Mouse (Mus musculus): ENCODE data around the gene Fgfr2. TPM values are rescaled to one million over a fixed set of nuclear protein-coding genes. Genes with fewer than 3 reads are reported as not detected.

Gene Fgfr2
- polyA plus RNA-seq, 1 experiment, result 14.7 TPM

DNA sequence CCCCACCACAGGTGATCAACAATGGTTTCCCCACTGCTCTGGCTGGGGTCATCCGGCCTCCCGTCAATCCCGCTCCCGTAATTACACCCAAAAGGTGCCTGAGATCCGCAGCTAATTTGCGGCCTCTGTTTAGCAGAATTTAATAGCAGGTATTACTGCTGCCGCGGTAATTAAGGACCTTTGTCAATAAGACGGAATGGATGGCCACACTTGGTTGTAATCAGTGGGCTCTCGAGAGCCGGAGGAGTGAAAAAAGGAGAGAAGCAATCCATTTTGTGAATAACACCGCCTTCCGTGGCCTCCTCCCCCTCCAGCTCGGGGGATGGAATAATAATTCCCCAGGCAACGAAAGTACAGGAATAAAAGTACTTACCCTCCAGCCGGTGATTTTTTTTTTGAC lies 1479.1 kb downstream of the Fgfr2 start:
- no peak overlapping the region for H3K27ac ChIP-seq (ENCODE audit: insufficient read depth, low read depth, low read length)
- H3K27me3 ChIP-seq (ENCODE audit: control insufficient read depth, insufficient read depth, low read length), result peaks cover 18% of the 10 kb centered on the region
- H3K36me3 ChIP-seq (ENCODE audit: control insufficient read depth, insufficient read depth, low read length), result no peaks in the 10 kb centered on the region
- H3K4me3 ChIP-seq (ENCODE audit: low read depth, low read length), result no peak overlapping the region
- no peak for TF ChIP-seq POLR2A (IDR thresholded peaks at IDR 0.05; ENCODE audit: low read depth, low read length)
- no peaks in the 10 kb centered on the region for H3K4me1 ChIP-seq (ENCODE audit: control insufficient read depth, insufficient read depth, insufficient read length, low read length)
- 3% methylated on average over 16 of the region's 16 CpGs for WGBS

DNA sequence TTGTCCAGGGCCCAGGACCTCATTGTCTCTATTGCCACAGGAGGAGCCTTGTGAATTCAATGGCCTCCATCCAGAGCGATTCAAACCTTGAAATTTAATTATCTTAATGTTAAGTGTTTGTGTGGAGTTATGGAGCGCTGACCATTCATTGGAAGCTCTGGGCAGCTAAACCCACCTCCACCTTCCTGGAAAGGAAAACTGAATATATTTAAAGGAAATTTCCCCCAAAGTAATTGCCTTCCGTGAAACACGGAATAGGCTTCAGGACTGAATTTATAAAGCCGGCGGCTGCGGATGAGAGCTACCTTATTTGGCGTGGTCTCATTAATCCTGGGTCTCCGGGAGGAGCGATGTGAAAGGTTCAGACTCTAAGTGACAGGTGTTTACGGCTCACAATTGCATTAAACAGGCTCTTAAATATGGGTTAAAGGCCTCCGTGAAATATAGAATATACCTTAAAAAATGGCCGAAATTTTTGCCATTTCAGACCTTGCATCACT lies 1479.8 kb downstream of the Fgfr2 start:
- H3K36me3 ChIP-seq (ENCODE audit: control insufficient read depth, insufficient read depth, low read length), result no peaks in the 10 kb centered on the region
- WGBS, result 35% methylated on average over 13 of the region's 13 CpGs
- H3K27ac ChIP-seq (ENCODE audit: insufficient read depth, low read depth, low read length), result no peak overlapping the region
- no peaks in the 10 kb centered on the region for H3K4me1 ChIP-seq (ENCODE audit: control insufficient read depth, insufficient read depth, insufficient read length, low read length)
- no peak for TF ChIP-seq POLR2A (IDR thresholded peaks at IDR 0.05; ENCODE audit: low read depth, low read length)
- no peak for TF ChIP-seq CTCF (IDR thresholded peaks at IDR 0.05; ENCODE audit: extremely low read depth, insufficient read length, insufficient replicate concordance, low read depth, low read length)
- H3K4me3 ChIP-seq (ENCODE audit: low read depth, low read length), result no peak overlapping the region
- H3K27me3 ChIP-seq (ENCODE audit: control insufficient read depth, insufficient read depth, low read length), result peaks cover 18% of the 10 kb centered on the region

DNA sequence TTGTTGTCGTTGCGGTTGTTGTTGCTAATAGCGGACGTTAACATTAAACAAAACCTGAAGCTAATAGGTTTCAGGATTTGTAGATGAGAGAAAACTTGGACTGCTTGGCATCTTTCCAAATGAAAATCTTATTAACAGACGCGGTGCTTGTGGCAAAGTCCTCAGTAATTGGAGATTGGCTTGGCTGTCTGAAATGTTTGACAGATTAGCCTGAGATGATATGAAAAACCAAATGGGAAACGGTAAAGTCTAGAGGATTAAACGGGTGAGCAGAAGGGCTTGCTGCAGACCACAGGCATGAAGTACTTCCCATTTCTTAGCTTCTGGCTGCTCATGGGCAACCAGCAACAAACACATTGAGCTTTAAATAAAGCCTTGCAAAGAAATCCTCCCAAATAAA lies 1493.6 kb downstream of the Fgfr2 start:
- no peaks in the 10 kb centered on the region for H3K36me3 ChIP-seq (ENCODE audit: control insufficient read depth, insufficient read depth, low read length)
- TF ChIP-seq POLR2A (IDR thresholded peaks at IDR 0.05; ENCODE audit: low read depth, low read length) (no peak), CTCF (IDR thresholded peaks at IDR 0.05; ENCODE audit: extremely low read depth, insufficient read length, insufficient replicate concordance, low read depth, low read length) (no peak)
- 71% methylated on average over 8 of the region's 8 CpGs for WGBS
- H3K4me1 ChIP-seq (ENCODE audit: control insufficient read depth, insufficient read depth, insufficient read length, low read length), result no peaks in the 10 kb centered on the region
- H3K4me3 ChIP-seq (ENCODE audit: low read depth, low read length), result no peak overlapping the region
- no peaks in the 10 kb centered on the region for H3K27me3 ChIP-seq (ENCODE audit: control insufficient read depth, insufficient read depth, low read length)
- H3K27ac ChIP-seq (ENCODE audit: insufficient read depth, low read depth, low read length), result no peak overlapping the region

DNA sequence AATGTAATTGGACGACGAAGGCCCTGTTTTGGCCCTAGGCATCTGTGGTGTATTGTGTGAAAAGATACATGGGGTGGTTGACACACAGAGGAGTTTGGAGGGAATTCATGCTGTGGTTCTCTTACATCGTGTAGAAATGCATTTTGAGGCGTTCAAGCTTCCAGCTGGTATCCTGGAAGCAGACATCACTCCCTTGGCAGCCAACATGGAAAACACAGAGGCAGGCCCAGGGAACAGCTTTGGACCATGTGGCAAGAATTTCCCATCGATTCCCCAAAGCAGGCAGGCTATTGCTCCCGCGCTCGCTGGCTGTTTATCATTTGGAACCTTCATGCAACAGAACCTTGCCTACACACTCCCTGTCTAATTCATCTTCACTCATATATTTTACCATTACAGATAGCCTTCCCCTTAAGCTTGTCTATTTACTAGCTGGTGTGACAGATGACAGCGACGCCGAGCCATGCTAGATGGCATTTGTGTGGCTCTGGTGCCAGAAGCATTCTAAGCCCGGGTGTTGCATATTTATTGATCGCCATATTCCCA lies 1494.2 kb downstream of the Fgfr2 start:
- Histone ChIP-seq H3K36me3 (ENCODE audit: control insufficient read depth, insufficient read depth, low read length) (no peaks in the 10 kb centered on the region), H3K27me3 (ENCODE audit: control insufficient read depth, insufficient read depth, low read length) (no peaks in the 10 kb centered on the region), H3K4me3 (ENCODE audit: low read depth, low read length) (no peak overlapping the region), H3K4me1 (ENCODE audit: control insufficient read depth, insufficient read depth, insufficient read length, low read length) (no peaks in the 10 kb centered on the region), H3K27ac (ENCODE audit: insufficient read depth, low read depth, low read length) (no peak overlapping the region)
- 90% methylated on average over 13 of the region's 13 CpGs for WGBS
- TF ChIP-seq CTCF (IDR thresholded peaks at IDR 0.05; ENCODE audit: extremely low read depth, insufficient read length, insufficient replicate concordance, low read depth, low read length) (no peak), POLR2A (IDR thresholded peaks at IDR 0.05; ENCODE audit: low read depth, low read length) (no peak)

DNA sequence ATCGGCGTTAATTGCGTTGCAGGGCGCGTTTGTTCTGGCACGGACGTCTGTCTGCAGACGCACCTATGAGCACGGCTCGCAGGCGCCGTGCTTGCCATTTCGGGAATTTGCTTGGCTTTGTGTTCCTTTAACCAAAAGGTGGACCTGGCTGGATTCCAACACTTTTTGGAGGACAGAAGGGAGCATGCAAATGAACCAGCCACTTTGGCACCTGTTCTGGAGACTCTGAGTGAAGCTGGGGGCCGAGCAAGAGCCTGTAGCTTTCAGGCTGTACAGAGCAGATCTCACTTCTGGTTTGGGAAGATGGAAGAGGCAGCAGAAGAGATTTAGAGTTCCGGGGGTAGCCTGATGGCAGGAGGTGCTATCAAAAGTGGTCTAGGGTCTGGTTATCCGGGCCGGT lies 1494.8 kb downstream of the Fgfr2 start:
- Histone ChIP-seq H3K27me3 (ENCODE audit: control insufficient read depth, insufficient read depth, low read length) (no peaks in the 10 kb centered on the region), H3K4me1 (ENCODE audit: control insufficient read depth, insufficient read depth, insufficient read length, low read length) (no peaks in the 10 kb centered on the region), H3K27ac (ENCODE audit: insufficient read depth, low read depth, low read length) (no peak overlapping the region), H3K4me3 (ENCODE audit: low read depth, low read length) (no peak overlapping the region), H3K36me3 (ENCODE audit: control insufficient read depth, insufficient read depth, low read length) (no peaks in the 10 kb centered on the region)
- 86% methylated on average over 17 of the region's 17 CpGs for WGBS
- TF ChIP-seq POLR2A (IDR thresholded peaks at IDR 0.05; ENCODE audit: low read depth, low read length), result no peak
- no peak for TF ChIP-seq CTCF (IDR thresholded peaks at IDR 0.05; ENCODE audit: extremely low read depth, insufficient read length, insufficient replicate concordance, low read depth, low read length)

DNA sequence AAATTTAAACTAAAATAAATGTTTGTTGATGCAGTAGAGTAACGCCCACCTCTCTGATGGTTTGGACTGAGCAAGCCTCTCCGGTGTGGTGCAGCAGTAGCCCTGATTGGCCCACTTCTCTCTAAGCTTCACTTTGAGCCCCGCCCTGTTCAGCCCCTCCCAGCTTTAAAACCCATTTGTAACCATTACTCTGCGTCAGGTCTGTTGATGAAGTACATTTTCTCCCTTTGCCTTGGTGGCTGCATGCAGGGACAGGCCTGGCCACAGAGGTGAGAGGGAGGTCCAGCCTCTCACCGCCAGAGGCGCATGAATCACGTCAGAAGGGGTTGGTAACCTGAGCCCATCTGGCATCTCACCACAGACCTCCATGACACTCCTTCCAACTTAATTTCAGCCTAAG lies 1513.5 kb downstream of the Fgfr2 start:
- TF ChIP-seq POLR2A (IDR thresholded peaks at IDR 0.05; ENCODE audit: low read depth, low read length) (no peak), CTCF (IDR thresholded peaks at IDR 0.05; ENCODE audit: extremely low read depth, insufficient read length, insufficient replicate concordance, low read depth, low read length) (no peak)
- 24% methylated on average over 7 of the region's 7 CpGs for WGBS
- H3K27ac ChIP-seq (ENCODE audit: insufficient read depth, low read depth, low read length), result no peak overlapping the region
- no peaks in the 10 kb centered on the region for H3K4me1 ChIP-seq (ENCODE audit: control insufficient read depth, insufficient read depth, insufficient read length, low read length)
- no peaks in the 10 kb centered on the region for H3K36me3 ChIP-seq (ENCODE audit: control insufficient read depth, insufficient read depth, low read length)
- H3K27me3 ChIP-seq (ENCODE audit: control insufficient read depth, insufficient read depth, low read length), result no peaks in the 10 kb centered on the region
- no peak overlapping the region for H3K4me3 ChIP-seq (ENCODE audit: low read depth, low read length)

DNA sequence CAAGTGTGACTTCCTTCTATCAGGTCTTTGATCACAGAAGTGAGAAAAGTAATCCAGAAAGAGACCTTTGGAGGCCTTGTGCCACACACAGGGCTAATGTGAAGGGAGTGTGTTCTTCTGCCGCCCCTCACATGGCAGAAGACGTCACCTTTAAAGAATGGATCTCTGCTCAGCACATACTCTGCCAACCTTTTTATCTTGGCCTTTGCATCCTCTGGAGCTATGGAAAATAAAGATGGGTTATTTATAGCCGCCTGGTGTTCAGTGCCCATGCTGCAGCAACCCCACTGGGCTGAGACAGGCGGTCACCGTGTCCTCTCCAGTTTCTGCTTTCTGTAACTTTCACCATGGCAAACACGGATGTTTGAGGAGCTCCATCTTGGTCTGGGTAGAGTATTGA lies 1515.1 kb downstream of the Fgfr2 start:
- Histone ChIP-seq H3K27me3 (ENCODE audit: control insufficient read depth, insufficient read depth, low read length) (no peaks in the 10 kb centered on the region), H3K4me1 (ENCODE audit: control insufficient read depth, insufficient read depth, insufficient read length, low read length) (no peaks in the 10 kb centered on the region), H3K27ac (ENCODE audit: insufficient read depth, low read depth, low read length) (no peak overlapping the region), H3K36me3 (ENCODE audit: control insufficient read depth, insufficient read depth, low read length) (no peaks in the 10 kb centered on the region), H3K4me3 (ENCODE audit: low read depth, low read length) (no peak overlapping the region)
- 82% methylated on average over 6 of the region's 6 CpGs for WGBS
- TF ChIP-seq CTCF (IDR thresholded peaks at IDR 0.05; ENCODE audit: extremely low read depth, insufficient read length, insufficient replicate concordance, low read depth, low read length) (no peak), POLR2A (IDR thresholded peaks at IDR 0.05; ENCODE audit: low read depth, low read length) (no peak)

Measured in small intestine, adult 2 months (tissue).